9 mouse cellular contexts compared by ENCODE assay signal in the genomic region with DNA sequence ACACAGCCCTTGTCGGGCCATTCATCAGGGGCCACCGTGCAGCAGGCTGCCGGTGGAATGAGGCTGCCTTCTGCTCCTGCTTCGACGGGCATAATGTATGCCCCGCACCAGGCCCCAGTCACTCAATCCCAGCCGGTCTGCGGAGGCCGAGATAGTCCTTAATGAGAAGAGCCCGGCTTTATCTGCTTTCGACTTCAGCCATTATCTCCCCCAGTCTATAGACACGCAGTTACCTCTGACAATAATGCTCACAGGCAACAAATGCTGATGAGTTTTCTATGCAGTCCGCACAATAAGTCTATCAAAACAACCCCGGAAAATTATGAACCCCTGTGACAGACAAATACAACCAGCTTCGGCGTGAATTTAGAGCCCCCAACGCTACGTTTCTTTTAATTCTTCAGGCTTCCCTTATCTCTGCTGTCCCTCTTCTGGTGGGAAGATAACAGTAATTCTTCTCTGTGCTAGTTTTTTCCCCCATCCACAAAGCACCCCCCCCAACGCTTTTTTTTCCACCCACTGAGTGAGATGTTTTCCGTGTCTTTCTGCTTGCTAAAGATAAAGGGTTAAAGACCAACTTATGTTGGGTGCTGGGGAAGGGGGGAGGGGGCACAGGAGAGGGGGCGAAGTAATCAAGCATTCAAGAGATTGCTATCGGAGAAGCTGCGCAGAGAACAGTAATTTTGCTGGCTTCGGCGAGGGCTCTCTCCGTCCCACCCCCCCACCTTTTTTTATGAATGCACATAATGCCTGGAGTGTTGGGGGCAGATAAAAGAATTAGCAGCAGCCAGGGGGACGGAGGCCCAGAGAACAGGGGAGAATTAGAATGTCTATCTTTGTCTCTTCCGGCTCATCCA.
DNase-seq lines count a peak whose midpoint lies in the region; ATAC-seq lines count a peak whose summit lies in the region.
"Had no signal": no experiment of that assay in that cellular context is flagged by ENCODE, and none has a peak within 500 bp of the region (broad histone marks: within the 10 kb centered on the region; RNA-seq: fewer than 3 reads in every experiment).

No protein-coding gene starts in this region.

- ATAC-seq in kidney, embryonic 16.5 days (ENCODE audit: low FRiP score, low TSS enrichment): no peak
- peak; percentile 55; the same call in 1 of the 2 replicates for ATAC-seq in hindbrain, embryonic 14.5 days (ENCODE audit: low FRiP score)
- ATAC-seq in midbrain, embryonic 15.5 days (replicated peaks): peak; percentile 69
- no peak for ATAC-seq in inflammation-experienced regulatory T-cells, adult 6 months

- H3K27me3 ChIP-seq in kidney, embryonic 16.5 days (ENCODE audit: insufficient read depth, low read length): no peaks in the 10 kb centered on the region
- H3K27me3 ChIP-seq in hindbrain, embryonic 14.5 days (ENCODE audit: control insufficient read depth, insufficient read depth, low read length): 0 out of 2 replicates have a peak, but pooled peaks cover 5% of the 10 kb centered on the region
- 0 out of 2 replicates have a peak, but pooled peaks cover 5% of the 10 kb centered on the region for H3K27me3 ChIP-seq in midbrain, embryonic 15.5 days (replicated peaks)

- H3K36me3 ChIP-seq in kidney, embryonic 16.5 days (ENCODE audit: insufficient read depth, low read length): no peaks in the 10 kb centered on the region
- no peaks in the 10 kb centered on the region for H3K36me3 ChIP-seq in hindbrain, embryonic 14.5 days (replicated peaks; ENCODE audit: control insufficient read depth, insufficient read depth)
- no peaks in the 10 kb centered on the region for H3K36me3 ChIP-seq in midbrain, embryonic 15.5 days (replicated peaks)

- no peaks in the 10 kb centered on the region for H3K9me3 ChIP-seq in kidney, embryonic 16.5 days (ENCODE audit: low read length)
- no peaks in the 10 kb centered on the region for H3K9me3 ChIP-seq in hindbrain, embryonic 14.5 days (ENCODE audit: control insufficient read depth, low read length)
- H3K9me3 ChIP-seq in midbrain, embryonic 15.5 days: no peaks in the 10 kb centered on the region

- DNase-seq in kidney, adult 9 months: no peak
- peak; percentile 52 for DNase-seq in embryo, embryonic 11 days
- no peak for DNase-seq in hindbrain, embryonic 14.5 days (ENCODE audit: low spot score)
- no peak for DNase-seq in thymus, postnatal 25 days
- no peak for DNase-seq in gastrocnemius, postnatal 4 days (ENCODE audit: low spot score in 2 of 2)
- DNase-seq: heart, postnatal 14 days had no signal

- WGBS in kidney, embryonic 16.5 days: 11% methylated on average over 28 of the region's 28 CpGs
- WGBS in hindbrain, embryonic 14.5 days: 6% methylated on average over 28 of the region's 28 CpGs
- 3% methylated on average over 28 of the region's 28 CpGs for WGBS in midbrain, embryonic 15.5 days

- peak overlapping the region; percentile 38 for H3K4me2 ChIP-seq in kidney, embryonic 16.5 days (replicated peaks; ENCODE audit: low read depth, low read length)
- peak overlapping the region; percentile 40 for H3K4me2 ChIP-seq in hindbrain, embryonic 14.5 days (replicated peaks)
- peak overlapping the region; percentile 42 for H3K4me2 ChIP-seq in midbrain, embryonic 15.5 days

- H3K9ac ChIP-seq in kidney, embryonic 16.5 days (replicated peaks; ENCODE audit: low read length): no peak overlapping the region
- H3K9ac ChIP-seq in hindbrain, embryonic 14.5 days: peak overlapping the region; percentile 12; the same call in 1 of the 2 replicates
- peak overlapping the region; percentile 13; the same call in 1 of the 2 replicates for H3K9ac ChIP-seq in midbrain, embryonic 15.5 days

- H3K4me3 ChIP-seq in kidney, embryonic 16.5 days (ENCODE audit: low read length): no peak overlapping the region
- H3K4me3 ChIP-seq in hindbrain, embryonic 14.5 days (replicated peaks; ENCODE audit: low read length): no peak overlapping the region
- H3K4me3 ChIP-seq in midbrain, embryonic 15.5 days: no peak overlapping the region

- peaks cover 26% of the 10 kb centered on the region for H3K4me1 ChIP-seq in kidney, embryonic 16.5 days (ENCODE audit: insufficient read depth, low read length)
- peaks cover 26% of the 10 kb centered on the region for H3K4me1 ChIP-seq in hindbrain, embryonic 14.5 days (replicated peaks; ENCODE audit: control insufficient read depth, insufficient read depth, low read length)
- peaks cover 29% of the 10 kb centered on the region for H3K4me1 ChIP-seq in midbrain, embryonic 15.5 days

- H3K27ac ChIP-seq in kidney, embryonic 16.5 days (ENCODE audit: low read length): no peak overlapping the region
- peak overlapping the region; percentile 65 for H3K27ac ChIP-seq in hindbrain, embryonic 14.5 days
- peak overlapping the region; percentile 75 for H3K27ac ChIP-seq in midbrain, embryonic 15.5 days

Comparison
In these comparisons a context has a peak if more than half of its experiments do, and no peak if none do; other contexts are left out.
1. ATAC-seq: peak in hindbrain, embryonic 14.5 days (single experiment) and midbrain, embryonic 15.5 days (single experiment); none in kidney, embryonic 16.5 days (single experiment) and inflammation-experienced regulatory T-cells, adult 6 months (single experiment).
2. Peak in every context shown above with its lines, with median percentiles within 50 percentile points of each other: H3K4me2 ChIP-seq.